19 mouse cellular contexts compared by ENCODE assay signal in genomic region chr7:120940343-120940742, GRCm38 (mm10). TPM values are rescaled to one million over a fixed set of nuclear protein-coding genes. Genes with fewer than 3 reads are reported as not detected.
DNase-seq lines count a peak whose midpoint lies in the region; ATAC-seq lines count a peak whose summit lies in the region.
"Had no signal": no experiment of that assay in that cellular context is flagged by ENCODE, and none has a peak within 500 bp of the region (broad histone marks: within the 10 kb centered on the region; RNA-seq: fewer than 3 reads in every experiment).

No protein-coding gene starts in this region.

- ATAC-seq in kidney, embryonic 16.5 days (ENCODE audit: low FRiP score, low TSS enrichment): no peak
- ATAC-seq in neural tube, embryonic 12.5 days (ENCODE audit: low FRiP score, low read depth): no peak
- ATAC-seq in liver, embryonic 15.5 days (ENCODE audit: insufficient read depth): 0 out of 2 replicates have a peak, but pooled peaks have one; percentile 26
- ATAC-seq: midbrain, embryonic 13.5 days; Patski had no signal

- DNase-seq in adrenal gland, postnatal 14 days: peak; percentile 23
- DNase-seq in adrenal gland, adult 2 months: no peak
- DNase-seq in kidney, adult 18-20 months: peak; percentile 86
- DNase-seq in neural tube, embryonic 10.5 days (ENCODE audit: extremely low spot score, low spot score): no peak
- DNase-seq in cerebellum, adult 11-12 months: no peak
- DNase-seq: lung, postnatal 4 days; right cerebral cortex, postnatal 4 days; thymus, postnatal 14 days had no signal

- no peak overlapping the region for H3K9ac ChIP-seq in kidney, embryonic 16.5 days (replicated peaks; ENCODE audit: low read length)
- 0 out of 2 replicates have a peak overlapping the region, but pooled peaks have one; percentile 8 for H3K9ac ChIP-seq in neural tube, embryonic 12.5 days
- H3K9ac ChIP-seq in liver, embryonic 15.5 days: no peak overlapping the region
- H3K9ac ChIP-seq: forebrain, embryonic 12.5 days; midbrain, embryonic 13.5 days had no signal

- no peak overlapping the region for H3K4me2 ChIP-seq in kidney, embryonic 16.5 days (replicated peaks; ENCODE audit: low read depth, low read length)
- no peak overlapping the region for H3K4me2 ChIP-seq in neural tube, embryonic 12.5 days (replicated peaks)
- no peak overlapping the region for H3K4me2 ChIP-seq in liver, embryonic 15.5 days
- H3K4me2 ChIP-seq: forebrain, embryonic 12.5 days; midbrain, embryonic 13.5 days had no signal

- peaks cover 79% of the 10 kb centered on the region for H3K36me3 ChIP-seq in kidney, embryonic 16.5 days (ENCODE audit: insufficient read depth, low read length)
- peaks cover 88% of the 10 kb centered on the region for H3K36me3 ChIP-seq in neural tube, embryonic 12.5 days
- H3K36me3 ChIP-seq in liver, embryonic 15.5 days (replicated peaks): peaks cover 94% of the 10 kb centered on the region

- 90% methylated on average over 12 of the region's 12 CpGs for WGBS in kidney, embryonic 16.5 days
- WGBS in neural tube, embryonic 12.5 days: 96% methylated on average over 12 of the region's 12 CpGs
- 87% methylated on average over 12 of the region's 12 CpGs for WGBS in liver, embryonic 15.5 days (ENCODE audit: insufficient replicate concordance)

- H3K27me3 ChIP-seq in kidney, embryonic 16.5 days (ENCODE audit: insufficient read depth, low read length): no peaks in the 10 kb centered on the region
- H3K27me3 ChIP-seq in neural tube, embryonic 12.5 days (replicated peaks): no peaks in the 10 kb centered on the region
- no peaks in the 10 kb centered on the region for H3K27me3 ChIP-seq in liver, embryonic 15.5 days
- H3K27me3 ChIP-seq: forebrain, embryonic 12.5 days; midbrain, embryonic 13.5 days; Patski had no signal

- no peaks in the 10 kb centered on the region for H3K4me1 ChIP-seq in kidney, embryonic 16.5 days (ENCODE audit: insufficient read depth, low read length)
- no peaks in the 10 kb centered on the region for H3K4me1 ChIP-seq in neural tube, embryonic 12.5 days
- H3K4me1 ChIP-seq in liver, embryonic 15.5 days (replicated peaks): no peaks in the 10 kb centered on the region
- H3K4me1 ChIP-seq: forebrain, embryonic 12.5 days; heart, embryonic 10.5 days; midbrain, embryonic 13.5 days had no signal

- no peak overlapping the region for H3K27ac ChIP-seq in kidney, embryonic 16.5 days (ENCODE audit: low read length)
- no peak overlapping the region for H3K27ac ChIP-seq in neural tube, embryonic 12.5 days
- H3K27ac ChIP-seq in liver, embryonic 15.5 days (replicated peaks): no peak overlapping the region
- H3K27ac ChIP-seq: forebrain, embryonic 12.5 days; heart, embryonic 10.5 days; midbrain, embryonic 13.5 days had no signal

- H3K9me3 ChIP-seq in kidney, embryonic 16.5 days (ENCODE audit: low read length): no peaks in the 10 kb centered on the region
- H3K9me3 ChIP-seq in neural tube, embryonic 12.5 days: no peaks in the 10 kb centered on the region
- no peaks in the 10 kb centered on the region for H3K9me3 ChIP-seq in liver, embryonic 15.5 days (replicated peaks)
- H3K9me3 ChIP-seq: forebrain, embryonic 12.5 days; heart, embryonic 10.5 days; midbrain, embryonic 13.5 days had no signal

- no peak overlapping the region for H3K4me3 ChIP-seq in kidney, embryonic 16.5 days (ENCODE audit: low read length)
- H3K4me3 ChIP-seq in neural tube, embryonic 12.5 days: no peak overlapping the region
- H3K4me3 ChIP-seq in liver, embryonic 15.5 days (replicated peaks): no peak overlapping the region
- H3K4me3 ChIP-seq: forebrain, embryonic 12.5 days; heart, embryonic 10.5 days; midbrain, embryonic 13.5 days had no signal

RNA-seq across cellular contexts. Expression of gene Polr3e, which starts 22.8 kb away (rescaled TPM):
- 23.3 and 27.2 TPM in 2 replicates for total RNA-seq in adrenal gland, postnatal 14 days (2021)
- 10 to 100 TPM; 22.5 to 23.0 TPM for total RNA-seq in adrenal gland, adult 2 months (2021)
- polyA plus RNA-seq in adrenal gland, adult 2 months (2012; rRNA removed): 15.1 and 15.5 TPM in 2 replicates
- 45.6 and 46.4 TPM in 2 replicates for polyA plus RNA-seq in kidney, embryonic 16.5 days (2015; fragmentation: Nextera tagmentation; extraction: Ambion mirVana)
- polyA plus RNA-seq in neural tube, embryonic 12.5 days (2016; fragmentation: Nextera tagmentation; extraction: Ambion mirVana): 26.6 and 28.0 TPM in 2 replicates
- polyA plus RNA-seq in liver, embryonic 15.5 days (2015; fragmentation: Nextera tagmentation; extraction: Ambion mirVana): 12.8 and 13.4 TPM in 2 replicates

RNA-seq across cellular contexts. Expression of gene Cdr2, which starts 41.8 kb away (rescaled TPM):
- 14.2 and 16.3 TPM in 2 replicates for total RNA-seq in adrenal gland, postnatal 14 days (2021)
- 1 to 10 TPM; 8.6 to 9.0 TPM for total RNA-seq in adrenal gland, adult 2 months (2021)
- 7.4 and 11.0 TPM in 2 replicates for polyA plus RNA-seq in adrenal gland, adult 2 months (2012; rRNA removed)
- polyA plus RNA-seq in kidney, embryonic 16.5 days (2015; fragmentation: Nextera tagmentation; extraction: Ambion mirVana): 10.4 and 11.1 TPM in 2 replicates
- polyA plus RNA-seq in neural tube, embryonic 12.5 days (2016; fragmentation: Nextera tagmentation; extraction: Ambion mirVana): 17.0 and 18.8 TPM in 2 replicates
- polyA plus RNA-seq in liver, embryonic 15.5 days (2015; fragmentation: Nextera tagmentation; extraction: Ambion mirVana): 48.6 and 56.8 TPM in 2 replicates

RNA-seq across cellular contexts. Expression of gene Mfsd13b, which starts 42.0 kb away (rescaled TPM):
- total RNA-seq in adrenal gland, postnatal 14 days (2021): not detected in 2 replicates
- not detected for total RNA-seq in adrenal gland, adult 2 months (2021)
- 0.06 and 0.28 TPM in 2 replicates for polyA plus RNA-seq in adrenal gland, adult 2 months (2012; rRNA removed)
- 0.24 TPM in 1 of 2 replicates, not detected in the other for polyA plus RNA-seq in kidney, embryonic 16.5 days (2015; fragmentation: Nextera tagmentation; extraction: Ambion mirVana)
- 0.20 TPM in 1 of 2 replicates, not detected in the other for polyA plus RNA-seq in neural tube, embryonic 12.5 days (2016; fragmentation: Nextera tagmentation; extraction: Ambion mirVana)
- polyA plus RNA-seq in liver, embryonic 15.5 days (2015; fragmentation: Nextera tagmentation; extraction: Ambion mirVana): 0.15 TPM in 1 of 2 replicates, not detected in the other
- total RNA-seq: gastrocnemius, adult 8-10 months; heart, postnatal 25 days; liver, adult 2 months had no signal
- polyA plus RNA-seq: embryonic facial prominence, embryonic 14.5 days; liver, adult 2 months; midbrain, embryonic 13.5 days had no signal

Comparison
In these comparisons a context has a peak if more than half of its experiments do, and no peak if none do; other contexts are left out.
1. DNase-seq: peak in adrenal gland, postnatal 14 days (single experiment) and kidney, adult 18-20 months (single experiment); none in adrenal gland, adult 2 months (single experiment), neural tube, embryonic 10.5 days (single experiment) and cerebellum, adult 11-12 months (single experiment).